Mouse (Mus musculus): ENCODE measurements around the gene Znhit6. TPM values are rescaled to one million over a fixed set of nuclear protein-coding genes. Genes with fewer than 3 reads are reported as not detected.
A peak's percentile ranks its signal among the peaks of the same experiment; 100 is the strongest.

Znhit6 gene
- total RNA-seq, 2 experiments from 2014 or later = 15.6 to 16.6 TPM

DNA sequence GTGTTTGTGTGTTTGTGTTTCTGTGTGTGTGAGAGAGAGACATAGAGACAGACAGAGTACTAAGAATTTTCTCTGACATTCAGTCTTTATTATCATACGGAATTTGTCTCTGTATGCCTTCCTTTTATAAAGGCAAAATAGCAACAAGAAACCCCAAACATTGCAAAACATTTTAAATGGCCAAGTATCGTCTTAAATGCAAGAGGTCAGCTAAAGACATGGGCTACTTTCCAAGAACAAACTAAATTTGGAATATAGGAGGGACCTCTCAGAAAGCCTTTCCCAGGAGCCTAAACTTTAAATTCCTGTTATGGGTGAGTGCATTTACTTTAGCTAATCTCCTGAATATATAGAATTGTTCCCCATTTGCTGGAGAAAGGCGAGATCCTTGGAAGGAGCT, 65.9 kb downstream of the Znhit6 start:
- DNase-seq (ENCODE audit: low spot score in 2 of 2) = no peak

GRCm38 (mm10) chr3:145642861-145643260, 66.9 kb downstream of the Znhit6 start:
- no peak for DNase-seq (ENCODE audit: low spot score in 2 of 2)

- no peak for DNase-seq (ENCODE audit: low spot score in 2 of 2)
Observed at GRCm38 (mm10) chr3:145645463-145645862, 69.5 kb downstream of the Znhit6 start.

DNA sequence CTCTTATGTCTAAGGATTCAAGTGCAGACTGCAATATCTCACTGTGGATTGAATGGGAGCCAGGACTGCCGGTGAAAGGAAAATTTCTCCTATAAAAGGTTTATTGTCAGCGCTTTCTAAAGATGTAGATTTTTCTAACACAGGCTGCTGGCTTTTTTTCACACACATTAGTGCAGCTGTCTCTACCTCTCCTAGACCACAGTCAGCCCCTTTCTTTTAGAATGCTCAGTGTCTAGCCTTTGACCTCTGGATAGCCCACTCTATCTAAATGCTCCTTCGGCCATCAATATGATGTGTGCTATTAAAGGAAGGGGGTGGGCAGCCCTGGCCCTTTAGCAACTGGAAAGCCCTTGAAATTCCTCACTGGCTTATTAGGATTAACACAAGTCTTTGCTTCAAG, 70.0 kb downstream of the Znhit6 start:
- no peak for DNase-seq (ENCODE audit: low spot score in 2 of 2)

DNA sequence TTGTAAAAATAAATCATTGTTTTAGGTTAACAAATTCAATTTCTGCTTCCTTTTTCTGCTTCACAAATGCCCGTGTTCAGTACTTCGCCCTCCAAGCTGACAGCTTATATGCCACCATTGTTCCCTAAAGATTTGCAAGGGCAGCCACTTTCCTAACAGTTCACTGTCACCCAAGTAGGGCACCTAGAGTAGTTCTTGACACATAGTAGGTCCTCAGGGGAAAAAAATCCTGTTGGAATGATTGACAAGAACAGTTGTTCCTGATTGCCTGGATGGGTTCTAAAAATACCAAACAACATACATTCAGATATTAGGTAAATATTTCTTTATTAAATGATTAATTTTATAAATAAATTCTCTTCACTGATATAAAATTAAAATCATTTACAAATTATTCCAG, 70.7 kb downstream of the Znhit6 start:
- no peak for DNase-seq (ENCODE audit: low spot score in 2 of 2)

DNA sequence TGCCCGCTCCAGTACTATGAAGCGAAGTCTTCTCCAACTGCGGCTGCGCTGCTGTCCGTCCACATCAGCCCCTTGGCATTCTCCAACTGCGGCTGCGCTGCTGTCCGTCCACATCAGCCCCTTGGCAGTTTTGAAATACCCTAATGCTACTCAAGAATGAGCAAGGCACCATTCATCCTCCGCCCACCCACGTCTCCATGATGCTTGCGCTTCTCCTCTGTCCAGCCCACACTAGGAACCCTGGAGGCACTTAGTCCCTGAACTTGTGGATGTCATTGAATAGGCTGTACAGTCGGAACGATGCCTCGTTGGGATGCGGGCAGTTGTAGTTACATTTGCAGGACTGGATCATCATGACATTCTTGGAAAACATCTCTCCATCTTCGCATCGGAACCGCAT, 71.4 kb downstream of the Znhit6 start:
- DNase-seq (ENCODE audit: low spot score in 2 of 2) = no peak

GRCm38 (mm10) chr3:145648097-145648931, 72.3 kb downstream of the Znhit6 start:
- DNase-seq (ENCODE audit: low spot score in 2 of 2) = no peak

- peak; percentile 21 to 31 for DNase-seq (ENCODE audit: low spot score in 2 of 2)
Observed at GRCm38 (mm10) chr3:145648991-145649851, 73.2 kb downstream of the Znhit6 start.

- DNase-seq (ENCODE audit: low spot score in 2 of 2) = peak; percentile 48 to 54
Observed at GRCm38 (mm10) chr3:145649852-145650202, 73.8 kb downstream of the Znhit6 start, which contains the start of gene Ccn1. Gene Ccn1 (minus strand): TSS chr3:145649981.

- DNase-seq (ENCODE audit: low spot score in 2 of 2) = no peak
Observed at GRCm38 (mm10) chr3:145650298-145651011, 74.5 kb downstream of the Znhit6 start.

GRCm38 (mm10) chr3:145651029-145651977, 75.3 kb downstream of the Znhit6 start:
- DNase-seq (ENCODE audit: low spot score in 2 of 2) = no peak

GRCm38 (mm10) chr3:145651978-145652321, 75.9 kb downstream of the Znhit6 start:
- DNase-seq (ENCODE audit: low spot score in 2 of 2) = no peak

DNA sequence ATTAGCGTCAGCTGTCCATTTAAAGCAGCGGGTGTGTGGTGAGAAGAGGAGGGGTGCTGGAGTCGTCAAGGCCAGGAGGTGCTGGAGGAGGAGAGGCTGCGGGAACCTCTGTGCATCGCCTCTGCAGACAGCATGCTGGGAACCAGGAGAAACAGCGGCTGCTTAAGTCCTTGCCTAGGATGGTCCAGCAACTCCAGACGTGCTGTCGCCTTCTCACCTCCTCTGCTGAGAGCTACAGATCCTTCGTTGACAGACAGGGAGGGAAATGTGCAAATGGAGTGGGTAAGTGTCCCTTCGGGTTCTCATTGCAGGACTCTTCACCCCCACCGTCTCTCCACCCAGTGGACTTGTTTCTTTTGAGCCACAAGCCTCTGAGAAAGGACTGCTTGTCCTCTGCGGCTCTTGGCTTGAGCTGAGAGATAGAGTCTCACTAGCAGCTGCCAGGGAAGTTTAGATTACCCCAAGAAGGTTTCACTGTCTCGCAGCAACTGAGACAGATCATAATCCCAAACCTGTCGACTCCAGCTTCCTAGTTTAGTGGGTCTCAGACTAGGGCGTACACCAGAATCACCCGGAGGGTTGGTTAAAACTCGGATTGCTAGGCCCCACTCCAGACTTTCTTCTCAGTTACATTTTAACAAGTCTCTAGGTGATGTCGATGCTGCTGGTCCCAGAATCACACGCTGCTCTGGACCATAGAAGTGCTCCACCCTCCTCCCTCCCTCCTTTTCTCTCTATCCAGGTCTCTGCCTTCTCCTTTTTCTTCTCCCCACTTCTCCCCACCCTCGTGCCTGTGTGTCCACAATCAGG, 76.5 kb downstream of the Znhit6 start:
- DNase-seq (ENCODE audit: low spot score in 2 of 2) = no peak

- peak; percentile 57 to 62 for DNase-seq (ENCODE audit: low spot score in 2 of 2)
Observed at GRCm38 (mm10) chr3:145653191-145653940, 77.4 kb downstream of the Znhit6 start.

DNA sequence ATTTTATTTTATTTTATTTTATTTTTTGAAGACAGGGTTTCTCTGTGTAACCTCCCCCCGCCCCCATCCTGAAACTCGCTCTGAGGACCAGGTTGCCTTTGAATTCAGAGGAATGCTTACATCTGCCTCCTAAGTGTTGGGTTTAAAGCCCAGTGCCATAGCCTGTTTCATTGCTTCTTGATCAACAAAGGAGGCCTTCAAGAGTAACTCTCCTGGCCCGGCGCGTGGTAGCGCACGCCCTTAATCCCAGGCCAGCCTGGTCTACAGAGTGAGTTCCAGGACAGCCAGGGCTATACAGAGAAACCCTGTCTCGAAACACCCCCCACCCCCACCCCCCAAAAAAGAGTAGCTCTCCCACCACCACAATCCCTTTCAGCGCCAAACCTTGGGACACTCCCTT, 78.0 kb downstream of the Znhit6 start:
- no peak for DNase-seq (ENCODE audit: low spot score in 2 of 2)
